16 mouse cellular contexts compared by ENCODE assay signal in genomic region chr13:70310516-70310915, GRCm38 (mm10).
DNase-seq lines count a peak whose midpoint lies in the region; ATAC-seq lines count a peak whose summit lies in the region.
"Had no signal": no experiment of that assay in that cellular context is flagged by ENCODE, and none has a peak within 500 bp of the region (broad histone marks: within the 10 kb centered on the region; RNA-seq: fewer than 3 reads in every experiment).

No protein-coding gene starts in this region.

- WGBS in limb, embryonic 13.5 days, result 53% methylated on average over 2 of the region's 2 CpGs
- 60% methylated on average over 2 of the region's 2 CpGs for WGBS in limb, embryonic 10.5 days
- WGBS in neural tube, embryonic 12.5 days, result 11% methylated on average over 2 of the region's 2 CpGs

- peak; percentile 44; the same call in 1 of the 2 replicates for ATAC-seq in limb, embryonic 13.5 days (ENCODE audit: low FRiP score, low read depth)
- peak; percentile 45 for ATAC-seq in neural tube, embryonic 12.5 days (ENCODE audit: low FRiP score, low read depth)
- ATAC-seq: CD4-positive, CD25-positive, alpha-beta regulatory T cell, adult 4 months had no signal

- no peaks in the 10 kb centered on the region for H3K27me3 ChIP-seq in limb, embryonic 13.5 days
- H3K27me3 ChIP-seq in limb, embryonic 10.5 days (ENCODE audit: low read depth, poor library complexity, severe bottlenecking), result no peaks in the 10 kb centered on the region
- H3K27me3 ChIP-seq in neural tube, embryonic 12.5 days (replicated peaks), result no peaks in the 10 kb centered on the region
- H3K27me3 ChIP-seq: liver, embryonic 15.5 days had no signal

- H3K9ac ChIP-seq in limb, embryonic 13.5 days, result no peak overlapping the region
- H3K9ac ChIP-seq in neural tube, embryonic 12.5 days, result no peak overlapping the region
- H3K9ac ChIP-seq: liver, embryonic 15.5 days had no signal

- H3K4me3 ChIP-seq in limb, embryonic 13.5 days, result no peak overlapping the region
- H3K4me3 ChIP-seq in limb, embryonic 10.5 days, result no peak overlapping the region
- H3K4me3 ChIP-seq in neural tube, embryonic 12.5 days, result no peak overlapping the region
- H3K4me3 ChIP-seq: liver, embryonic 15.5 days had no signal

- H3K36me3 ChIP-seq in limb, embryonic 13.5 days, result no peaks in the 10 kb centered on the region
- H3K36me3 ChIP-seq in limb, embryonic 10.5 days, result no peaks in the 10 kb centered on the region
- H3K36me3 ChIP-seq in neural tube, embryonic 12.5 days, result no peaks in the 10 kb centered on the region
- H3K36me3 ChIP-seq: liver, embryonic 15.5 days had no signal

- H3K4me1 ChIP-seq in limb, embryonic 13.5 days, result no peaks in the 10 kb centered on the region
- H3K4me1 ChIP-seq in limb, embryonic 10.5 days, result 0 out of 2 replicates have a peak, but pooled peaks cover 5% of the 10 kb centered on the region
- H3K4me1 ChIP-seq in neural tube, embryonic 12.5 days, result peaks cover 16% of the 10 kb centered on the region
- H3K4me1 ChIP-seq: liver, embryonic 15.5 days had no signal

- H3K4me2 ChIP-seq in limb, embryonic 13.5 days (replicated peaks), result no peak overlapping the region
- no peak overlapping the region for H3K4me2 ChIP-seq in neural tube, embryonic 12.5 days (replicated peaks)
- H3K4me2 ChIP-seq: heart, embryonic 11.5 days; liver, embryonic 15.5 days had no signal

- H3K27ac ChIP-seq in limb, embryonic 13.5 days, result no peak overlapping the region
- no peak overlapping the region for H3K27ac ChIP-seq in limb, embryonic 10.5 days
- H3K27ac ChIP-seq in neural tube, embryonic 12.5 days, result no peak overlapping the region
- H3K27ac ChIP-seq: liver, embryonic 15.5 days had no signal

- H3K9me3 ChIP-seq in limb, embryonic 13.5 days, result no peaks in the 10 kb centered on the region
- H3K9me3 ChIP-seq in limb, embryonic 10.5 days (replicated peaks), result no peaks in the 10 kb centered on the region
- no peaks in the 10 kb centered on the region for H3K9me3 ChIP-seq in neural tube, embryonic 12.5 days
- H3K9me3 ChIP-seq: liver, embryonic 15.5 days had no signal

- no peak for DNase-seq in limb, embryonic 10.5 days (ENCODE audit: low spot score)
- DNase-seq in embryo, embryonic 10 days (ENCODE audit: low spot score), result peak; percentile 65
- DNase-seq in forelimb bud, embryonic 11.5 days (ENCODE audit: low read depth, low spot score), result peak; percentile 9
- DNase-seq in layer of hippocampus, postnatal 25 days (ENCODE audit: extremely low spot score in 1 of 2, low spot score in 1 of 2), result no peak
- no peak for DNase-seq in kidney, postnatal 14 days
- DNase-seq: cerebellum, adult 2 months; gastrocnemius, postnatal 10 days; heart, postnatal 4 days; kidney, adult 11 months; lung, postnatal 14 days; thymus, postnatal 14 days had no signal

Comparison
In these comparisons a context has a peak if more than half of its experiments do, and no peak if none do; other contexts are left out.
1. DNase-seq: peak in embryo, embryonic 10 days (single experiment) and forelimb bud, embryonic 11.5 days (single experiment); none in limb, embryonic 10.5 days (single experiment), layer of hippocampus, postnatal 25 days (0 of 2) and kidney, postnatal 14 days (single experiment).